Mouse (Mus musculus) splenic B cell, adult 2 months (primary cell): Measurements from ENCODE around the gene Abi3.

Source experiments
- DNase-seq: peaks from one replicate; pipeline ENCODE4 v3.0.0-alpha.2; 2011; ENCODE audit warnings: low read depth, low spot score
- H3K27me3 ChIP-seq: 2 replicates; pipeline ENCODE4 v1.6.1; 2012; ENCODE audit warnings: mild to moderate bottlenecking, low read length, moderate library complexity, mixed read lengths; ENCODE audit not compliant: control insufficient read depth, poor library complexity, insufficient read depth, severe bottlenecking
- H3K36me3 ChIP-seq: 2 replicates; pipeline ENCODE4 v1.6.1; 2012; ENCODE audit warnings: mild to moderate bottlenecking, low read length, moderate library complexity, mixed read lengths; ENCODE audit not compliant: control insufficient read depth, poor library complexity, insufficient read depth, severe bottlenecking

Gene Abi3

GRCm38 (mm10) chr11:95833631-95834142 lies 8.6 kb downstream of the Abi3 start:
- no peaks in the 10 kb centered on the region for H3K27me3 ChIP-seq
- DNase-seq: peak; percentile 72
- peaks cover 14% of the 10 kb centered on the region for H3K36me3 ChIP-seq

GRCm38 (mm10) chr11:95833006-95833570 lies 9.2 kb downstream of the Abi3 start:
- Histone ChIP-seq H3K27me3 (no peaks in the 10 kb centered on the region), H3K36me3 (peaks cover 14% of the 10 kb centered on the region)
- DNase-seq: no peak

GRCm38 (mm10) chr11:95832129-95833005 lies 9.9 kb downstream of the Abi3 start:
- no peaks in the 10 kb centered on the region for H3K27me3 ChIP-seq
- no peak for DNase-seq
- H3K36me3 ChIP-seq: peaks cover 14% of the 10 kb centered on the region

GRCm38 (mm10) chr11:95831641-95832040 lies 10.6 kb downstream of the Abi3 start:
- DNase-seq: peak; percentile 50
- H3K36me3 ChIP-seq: peaks cover 14% of the 10 kb centered on the region
- H3K27me3 ChIP-seq: no peaks in the 10 kb centered on the region

GRCm38 (mm10) chr11:95831276-95831619 lies 11.0 kb downstream of the Abi3 start:
- Histone ChIP-seq H3K36me3 (peaks cover 14% of the 10 kb centered on the region), H3K27me3 (no peaks in the 10 kb centered on the region)
- no peak for DNase-seq

GRCm38 (mm10) chr11:95830411-95831275 lies 11.6 kb downstream of the Abi3 start:
- H3K36me3 ChIP-seq: peaks cover 12% of the 10 kb centered on the region
- no peaks in the 10 kb centered on the region for H3K27me3 ChIP-seq
- peak; percentile 57 for DNase-seq

GRCm38 (mm10) chr11:95829526-95830050 lies 12.7 kb downstream of the Abi3 start:
- no peak for DNase-seq
- H3K27me3 ChIP-seq: no peaks in the 10 kb centered on the region
- peaks cover 12% of the 10 kb centered on the region for H3K36me3 ChIP-seq

GRCm38 (mm10) chr11:95828181-95828964 lies 13.9 kb downstream of the Abi3 start:
- Histone ChIP-seq H3K36me3 (peaks cover 12% of the 10 kb centered on the region), H3K27me3 (no peaks in the 10 kb centered on the region)
- DNase-seq: peak; percentile 27

- H3K36me3 ChIP-seq: peaks cover 6% of the 10 kb centered on the region
- no peaks in the 10 kb centered on the region for H3K27me3 ChIP-seq
- DNase-seq: peak; percentile 83
Observed at GRCm38 (mm10) chr11:95827464-95828085, 14.7 kb downstream of the Abi3 start.

GRCm38 (mm10) chr11:95827168-95827447 lies 15.2 kb downstream of the Abi3 start:
- peaks cover 1% of the 10 kb centered on the region; the same call in 1 of the 2 replicates for H3K36me3 ChIP-seq
- no peaks in the 10 kb centered on the region for H3K27me3 ChIP-seq
- DNase-seq: no peak

GRCm38 (mm10) chr11:95826317-95827167 lies 15.7 kb downstream of the Abi3 start:
- no peak for DNase-seq
- no peaks in the 10 kb centered on the region for H3K36me3 ChIP-seq
- no peaks in the 10 kb centered on the region for H3K27me3 ChIP-seq

GRCm38 (mm10) chr11:95825625-95826024 lies 16.7 kb downstream of the Abi3 start:
- Histone ChIP-seq H3K36me3 (no peaks in the 10 kb centered on the region), H3K27me3 (no peaks in the 10 kb centered on the region)
- no peak for DNase-seq

GRCm38 (mm10) chr11:95824877-95825243 lies 17.4 kb downstream of the Abi3 start:
- peak; percentile 24 for DNase-seq
- no peaks in the 10 kb centered on the region for H3K36me3 ChIP-seq
- H3K27me3 ChIP-seq: no peaks in the 10 kb centered on the region
